Mouse (Mus musculus) CH12.LX (cell line): Measurements from ENCODE around the gene Gm49405. TPM values are rescaled to one million over a fixed set of nuclear protein-coding genes. Genes with fewer than 3 reads are reported as not detected.

Experiments
- DNase-seq: peaks from one replicate; pipeline ENCODE4 v3.0.0-alpha.2; 2013; ENCODE audit errors: extremely low read depth
- H3K27ac ChIP-seq: 2 replicates; pipeline ENCODE4 v1.5.1; 2012; ENCODE audit warnings: low read depth, mild to moderate bottlenecking, control low read depth, moderate library complexity; ENCODE audit not compliant: insufficient read depth
- H3K27me3 ChIP-seq: replicated peaks from 2 replicates; pipeline ENCODE3; 2012; ENCODE audit warnings: inconsistent platforms
- H3K36me3 ChIP-seq, 2 experiments: replicated peaks in 1 of 2; 2 replicates each; pipeline versions ENCODE3 to v1.6.1; 2012; ENCODE audit warnings: inconsistent platforms in 1 of 2, low read length in 1 of 2, mild to moderate bottlenecking in 1 of 2, mixed read lengths in 1 of 2, moderate library complexity in 1 of 2; ENCODE audit not compliant: control insufficient read depth in 1 of 2, insufficient read depth in 1 of 2
- H3K4me1 ChIP-seq, 2 experiments: 2 replicates each; pipeline ENCODE4 v1.6.1; 2012; ENCODE audit warnings: inconsistent platforms in 1 of 2, moderate library complexity in 1 of 2; ENCODE audit not compliant: insufficient read depth in 2 of 2, control insufficient read depth in 1 of 2
- H3K4me2 ChIP-seq: 2 replicates; pipeline ENCODE4 v1.6.1; 2012; ENCODE audit warnings: low read depth, mild to moderate bottlenecking, control low read depth; ENCODE audit not compliant: poor library complexity, insufficient read depth, severe bottlenecking
- H3K4me3 ChIP-seq, 3 experiments: fragments of 150-350 bp in 1 of 3; sonication (generic) in 1 of 3; replicated peaks in 1 of 3; 2 replicates each; pipeline versions ENCODE3 to v1.5.1; 2011 to 2012; ENCODE audit warnings: low read depth in 2 of 3, low read length in 2 of 3, mild to moderate bottlenecking in 2 of 3, moderate library complexity in 2 of 3, control low read depth in 1 of 3, improper control_type of control experiment in 1 of 3, inconsistent platforms in 1 of 3, mixed read lengths in 1 of 3; ENCODE audit not compliant: poor library complexity in 1 of 3
- H3K79me2 ChIP-seq: replicated peaks from 2 replicates; pipeline ENCODE4 v1.6.1; 2012; ENCODE audit warnings: mild to moderate bottlenecking, moderate library complexity; ENCODE audit not compliant: control insufficient read depth, poor library complexity, insufficient read depth, severe bottlenecking; ENCODE audit errors: extremely low read depth
- H3K9ac ChIP-seq: 2 replicates; pipeline ENCODE4 v1.6.1; 2012; ENCODE audit warnings: low read depth, mild to moderate bottlenecking, control low read depth, moderate library complexity; ENCODE audit not compliant: insufficient read depth
- H3K9me3 ChIP-seq: replicated peaks from 2 replicates; pipeline ENCODE3; 2012; ENCODE audit warnings: low read length, inconsistent platforms, mixed read lengths
- BHLHE40 ChIP-seq: IDR thresholded peaks from 2 replicates; pipeline ENCODE4 v1.6.1; 2011; ENCODE audit warnings: mild to moderate bottlenecking, low read depth, low read length, improper control_type of control experiment
- CHD1 ChIP-seq: IDR thresholded peaks from 2 replicates; pipeline ENCODE4 v1.6.1; 2012; ENCODE audit warnings: low read depth, low read length, improper control_type of control experiment, inconsistent platforms
- CHD2 ChIP-seq: IDR thresholded peaks from 2 replicates; pipeline ENCODE4 v1.6.1; 2011; ENCODE audit warnings: low read length, improper control_type of control experiment
- CTCF ChIP-seq, 2 experiments: IDR thresholded peaks in 1 of 2; conservative IDR thresholded peaks in 1 of 2; 2 replicates each; pipeline ENCODE4 v1.5.1; 2011 to 2012; ENCODE audit warnings: low read depth in 2 of 2, low read length in 2 of 2, improper control_type of control experiment in 1 of 2, inconsistent platforms in 1 of 2, mild to moderate bottlenecking in 1 of 2, moderate library complexity in 1 of 2
- E2F4 ChIP-seq: IDR thresholded peaks from 2 replicates; pipeline ENCODE4 v1.6.1; 2011; ENCODE audit warnings: low read depth, low read length, improper control_type of control experiment; ENCODE audit not compliant: insufficient replicate concordance
- ELF1 ChIP-seq: IDR thresholded peaks from 2 replicates; pipeline ENCODE4 v1.6.1; 2014; ENCODE audit warnings: low read depth, mild to moderate bottlenecking, inconsistent platforms, low read length, improper control_type of control experiment
- EP300 ChIP-seq: IDR thresholded peaks from 2 replicates; pipeline ENCODE4 v1.6.1; 2011; ENCODE audit warnings: low read length, improper control_type of control experiment
- ETS1 ChIP-seq: conservative IDR thresholded peaks from 2 replicates; pipeline ENCODE4 v1.6.1; 2012; ENCODE audit warnings: low read depth, mild to moderate bottlenecking, inconsistent platforms, low read length, improper control_type of control experiment, moderate library complexity
- GABPA ChIP-seq: IDR thresholded peaks from 2 replicates; pipeline ENCODE4 v1.6.1; 2012; ENCODE audit warnings: low read depth, low read length, improper control_type of control experiment, inconsistent platforms; ENCODE audit not compliant: insufficient replicate concordance
- HCFC1 ChIP-seq: IDR thresholded peaks from 2 replicates; pipeline ENCODE4 v1.6.1; 2012; ENCODE audit warnings: low read depth, mild to moderate bottlenecking, inconsistent platforms, low read length, improper control_type of control experiment
- IRF4 ChIP-seq: IDR thresholded peaks from 2 replicates; pipeline ENCODE4 v1.6.1; 2014; ENCODE audit warnings: low read depth, mild to moderate bottlenecking, inconsistent platforms, low read length, improper control_type of control experiment
- JUN ChIP-seq: IDR thresholded peaks from 2 replicates; pipeline ENCODE4 v1.6.1; 2011; ENCODE audit warnings: low read depth, mild to moderate bottlenecking, low read length, improper control_type of control experiment, moderate library complexity; ENCODE audit not compliant: insufficient read depth
- JUND ChIP-seq: conservative IDR thresholded peaks from 2 replicates; pipeline ENCODE4 v1.6.1; 2011; ENCODE audit warnings: low read depth, low read length, improper control_type of control experiment
- KAT2A ChIP-seq: IDR thresholded peaks from 2 replicates; pipeline ENCODE4 v1.6.1; 2012; ENCODE audit warnings: low read length, improper control_type of control experiment, inconsistent platforms; ENCODE audit not compliant: insufficient replicate concordance
- MAFK ChIP-seq: IDR thresholded peaks from 2 replicates; pipeline ENCODE4 v1.6.1; 2011; ENCODE audit warnings: low read length, improper control_type of control experiment; ENCODE audit not compliant: insufficient replicate concordance
- MAX ChIP-seq: IDR thresholded peaks from 2 replicates; pipeline ENCODE4 v1.6.1; 2011; ENCODE audit warnings: low read length, improper control_type of control experiment
- MAZ ChIP-seq: IDR thresholded peaks from 2 replicates; pipeline ENCODE4 v1.6.1; 2012; ENCODE audit warnings: low read depth, mild to moderate bottlenecking, inconsistent platforms, low read length, improper control_type of control experiment, moderate library complexity
- MEF2A ChIP-seq: IDR thresholded peaks from 2 replicates; pipeline ENCODE4 v1.6.1; 2014; ENCODE audit warnings: low read depth, mild to moderate bottlenecking, inconsistent platforms, low read length, improper control_type of control experiment, borderline replicate concordance
- MXI1 ChIP-seq: IDR thresholded peaks from 2 replicates; pipeline ENCODE4 v1.6.1; 2011; ENCODE audit warnings: mild to moderate bottlenecking, low read depth, low read length, improper control_type of control experiment
- MYC ChIP-seq: IDR thresholded peaks from 2 replicates; pipeline ENCODE4 v1.6.1; 2011; ENCODE audit warnings: low read depth, mild to moderate bottlenecking, improper control_type of control experiment, low read length
- NELFE ChIP-seq: IDR thresholded peaks from 2 replicates; pipeline ENCODE4 v1.6.1; 2011; ENCODE audit warnings: low read depth, low read length, improper control_type of control experiment
- NRF1 ChIP-seq: IDR thresholded peaks from 2 replicates; pipeline ENCODE4 v1.6.1; 2014; ENCODE audit warnings: low read depth, mild to moderate bottlenecking, inconsistent platforms, low read length, improper control_type of control experiment, moderate library complexity
- PAX5 ChIP-seq: IDR thresholded peaks from 2 replicates; pipeline ENCODE4 v1.6.1; 2012; ENCODE audit warnings: low read length, inconsistent platforms, mixed read lengths
- POLR2A ChIP-seq: IDR thresholded peaks from 2 replicates; pipeline ENCODE4 v1.6.1; 2011; ENCODE audit warnings: low read depth, mild to moderate bottlenecking, improper control_type of control experiment, low read length
- POLR2AphosphoS2 ChIP-seq: IDR thresholded peaks from 2 replicates; pipeline ENCODE4 v1.6.1; 2011; ENCODE audit warnings: low read depth, low read length, improper control_type of control experiment
- RAD21 ChIP-seq: IDR thresholded peaks from 2 replicates; pipeline ENCODE4 v1.6.1; 2011; ENCODE audit warnings: low read depth, mild to moderate bottlenecking, low read length, improper control_type of control experiment, moderate library complexity
- RCOR1 ChIP-seq: conservative IDR thresholded peaks from 2 replicates; pipeline ENCODE4 v1.6.1; 2012; ENCODE audit warnings: low read depth, mild to moderate bottlenecking, inconsistent platforms, low read length, improper control_type of control experiment
- SIN3A ChIP-seq: IDR thresholded peaks from 2 replicates; pipeline ENCODE4 v1.6.1; 2012; ENCODE audit warnings: low read length, improper control_type of control experiment, inconsistent platforms
- SMC3 ChIP-seq: IDR thresholded peaks from 2 replicates; pipeline ENCODE4 v1.6.1; 2011; ENCODE audit warnings: low read depth, low read length, improper control_type of control experiment
- TBP ChIP-seq: conservative IDR thresholded peaks from 2 replicates; pipeline ENCODE4 v1.6.1; 2011; ENCODE audit warnings: low read depth, low read length, improper control_type of control experiment
- TCF12 ChIP-seq: IDR thresholded peaks from 2 replicates; pipeline ENCODE4 v1.6.1; 2014; ENCODE audit warnings: low read depth, mild to moderate bottlenecking, inconsistent platforms, low read length, improper control_type of control experiment
- UBTF ChIP-seq: IDR thresholded peaks from 2 replicates; pipeline ENCODE4 v1.6.1; 2012; ENCODE audit warnings: low read depth, mild to moderate bottlenecking, inconsistent platforms, low read length, improper control_type of control experiment, moderate library complexity
- USF1 ChIP-seq: IDR thresholded peaks from 2 replicates; pipeline ENCODE4 v1.6.1; 2014; ENCODE audit warnings: low read depth, mild to moderate bottlenecking, inconsistent platforms, low read length, improper control_type of control experiment
- USF2 ChIP-seq: conservative IDR thresholded peaks from 2 replicates; pipeline ENCODE4 v1.6.1; 2011; ENCODE audit warnings: low read depth, low read length, improper control_type of control experiment
- ZC3H11A ChIP-seq: IDR thresholded peaks from 2 replicates; pipeline ENCODE4 v1.6.1; 2012; ENCODE audit warnings: low read depth, mild to moderate bottlenecking, inconsistent platforms, low read length, improper control_type of control experiment
- ZKSCAN1 ChIP-seq: IDR thresholded peaks from 2 replicates; pipeline ENCODE4 v1.6.1; 2012; ENCODE audit warnings: low read depth, inconsistent platforms, low read length, improper control_type of control experiment, borderline replicate concordance
- ZMIZ1 ChIP-seq: IDR thresholded peaks from 2 replicates; pipeline ENCODE4 v1.6.1; 2012; ENCODE audit warnings: low read depth, mild to moderate bottlenecking, inconsistent platforms, low read length, improper control_type of control experiment
- ZNF384 ChIP-seq: IDR thresholded peaks from 2 replicates; pipeline ENCODE4 v1.6.1; 2012; ENCODE audit warnings: low read depth, low read length, improper control_type of control experiment, inconsistent platforms
- dilution Hi-C: fragments of 300-500 bp; cut with MboI; formaldehyde crosslinking; loops from 2 replicates; pipeline ENCODE4 v1.14.3; 2020; ENCODE audit warnings: low sequenced_read_pairs; ENCODE audit not compliant: extremely low pct_unique_long_range_greater_than_20kb, extremely low pct_ligation_motif_present
- in situ Hi-C: fragments of 300-500 bp; cut with MboI; formaldehyde crosslinking; loops from 3 replicates; pipeline ENCODE4 v1.14.3; 2019; ENCODE audit warnings: low sequenced_read_pairs, low pct_ligation_motif_present, low pct_unique_long_range_greater_than_20kb, mixed read lengths
- polyA plus RNA-seq: library from polyadenylated mRNA; unstranded; fragments of >175 nt; gene quantifications from 2 replicates; pipeline ENCODE4 v1.2.1, GENCODE M21; 2012; ENCODE audit warnings: low read depth; ENCODE audit not compliant: insufficient read length
- total RNA-seq, 2 experiments: library from RNA; depleted of rRNA; stranded (reverse); fragments of 300-350 nt in 1 of 2; fragments of >200 nt in 1 of 2; gene quantifications; 2 replicates each; pipeline ENCODE4 v1.2.3; 2012 to 2014

Gm49405 gene
- total and polyA plus RNA-seq, 3 experiments = 0.99 to 2.7 (median 2.0) TPM

GRCm38 (mm10) chr19:4052516-4053030 lies 52.1 kb downstream of the Gm49405 start:
- no peak overlapping the region; the same call in 1 of the 2 replicates for H3K9ac ChIP-seq
- no peaks in the 10 kb centered on the region for H3K36me3 ChIP-seq
- peaks cover 9 to 39% of the 10 kb centered on the region in 2 experiments; a peak in 3 of 4 replicates for H3K4me1 ChIP-seq
- no peaks in the 10 kb centered on the region for H3K27me3 ChIP-seq
- H3K4me2 ChIP-seq = peak overlapping the region; percentile 45; the same call in 1 of the 2 replicates
- TF ChIP-seq RCOR1 (peak; percentile 90), ZNF384 (peak; percentile 94), USF1 (no peak), CTCF (conservative IDR thresholded peaks at IDR 0.05 in 1 of 2, IDR thresholded peaks at IDR 0.05 in 1 of 2; ENCODE audit: low read depth in 2 of 2, low read length in 2 of 2) (no peak), JUN (peak; percentile 84), ZKSCAN1 (no peak), MAFK (no peak), ETS1 (peak; percentile 76), MEF2A (0 out of 2 replicates have a peak, but pooled peaks have one; percentile 68), MAZ (0 out of 2 replicates have a peak, but pooled peaks have one; percentile 57), USF2 (no peak), ELF1 (0 out of 2 replicates have a peak, but pooled peaks have one; percentile 28), POLR2A (no peak), ZC3H11A (no peak), NELFE (no peak), MYC (peak; percentile 49; the same call in 1 of the 2 replicates), SMC3 (peak; percentile 34; the same call in 1 of the 2 replicates), BHLHE40 (peak; percentile 68), PAX5 (no peak), CHD1 (no peak), E2F4 (no peak), KAT2A (no peak), EP300 (peak; percentile 96), MAX (peak; percentile 58; the same call in 1 of the 2 replicates), TCF12 (peak; percentile 87), POLR2AphosphoS2 (no peak), SIN3A (peak; percentile 72; the same call in 1 of the 2 replicates), ZMIZ1 (no peak), RAD21 (no peak; the same call in none of the 2 replicates), JUND (peak; percentile 92), TBP (no peak), HCFC1 (no peak), IRF4 (peak; percentile 93), CHD2 (peak; percentile 81), MXI1 (0 out of 2 replicates have a peak, but pooled peaks have one; percentile 36), NRF1 (no peak), UBTF (no peak), GABPA (no peak)
- H3K9me3 ChIP-seq = peaks cover 2% of the 10 kb centered on the region
- no peaks in the 10 kb centered on the region for H3K79me2 ChIP-seq
- DNase-seq = peak; percentile 86
- no peak overlapping the region for H3K4me3 ChIP-seq
- peak overlapping the region; percentile 77 for H3K27ac ChIP-seq
- in situ Hi-C loops (loop anchor here (5.0 kb wide), 2 partner anchors 35 kb away; no protein-coding TSS in a partner anchor), dilution Hi-C loops (no loop called here)
